Mouse (Mus musculus): ENCODE data around the gene Mtus2.

Gene Mtus2

DNA sequence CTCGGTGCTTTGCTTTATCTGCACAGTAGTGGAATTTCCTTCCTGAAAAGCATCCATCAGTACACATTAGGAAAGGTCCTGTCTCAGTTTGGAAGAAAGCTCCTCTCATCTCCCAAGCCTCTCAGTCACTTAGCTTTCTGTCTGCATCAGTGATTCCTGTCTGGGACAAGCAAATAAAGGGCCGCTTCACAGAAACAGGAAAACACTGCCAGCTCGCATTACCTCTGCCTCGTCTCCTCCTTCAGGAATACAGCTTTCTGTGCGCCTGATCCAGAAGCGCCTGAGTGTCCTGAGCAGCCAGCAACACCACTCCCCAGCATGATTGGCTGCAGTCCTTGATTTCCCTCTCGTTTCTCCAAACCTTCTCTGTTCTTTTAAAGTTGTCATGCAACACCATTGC, 222.1 kb downstream of the Mtus2 start:
- DNase-seq (ENCODE audit: inconsistent age in 2 of 2, low spot score in 1 of 2) = no peak

DNA sequence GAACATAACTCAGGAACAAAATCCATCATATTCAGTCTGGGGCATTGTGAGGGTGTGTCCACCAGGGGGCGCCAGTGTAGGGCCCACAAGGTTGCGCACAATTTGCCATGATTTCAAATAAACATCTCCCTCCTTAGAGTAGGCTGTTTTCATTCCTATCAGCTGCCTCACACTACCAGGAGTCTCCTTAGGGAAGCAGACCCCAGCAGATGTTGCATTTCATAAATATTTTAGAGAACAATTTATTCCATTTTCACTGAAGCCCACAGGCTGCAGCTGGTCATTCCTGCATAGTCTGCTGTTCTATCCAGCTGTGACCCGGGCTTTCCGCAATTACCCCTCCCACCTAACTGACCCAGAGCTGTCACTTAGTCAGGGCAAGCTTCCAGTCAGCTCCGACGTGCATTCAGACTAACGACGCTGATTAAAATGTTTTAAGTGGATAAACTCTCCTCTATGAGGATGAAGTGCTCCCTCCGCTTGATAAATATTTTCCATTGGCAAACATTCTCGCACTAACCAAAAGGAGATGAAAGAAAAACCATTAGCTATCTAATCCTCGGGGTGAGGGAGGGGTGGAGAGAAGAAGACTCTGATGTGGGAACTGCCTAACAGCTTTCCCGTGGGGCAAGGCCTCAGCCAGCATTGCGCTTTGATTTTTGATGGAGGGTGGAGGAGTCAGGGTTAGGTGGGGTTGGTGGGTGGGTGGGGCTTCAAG, 223.6 kb downstream of the Mtus2 start:
- peak; percentile 7 to 59 for DNase-seq (ENCODE audit: inconsistent age in 2 of 2, low spot score in 1 of 2)

DNA sequence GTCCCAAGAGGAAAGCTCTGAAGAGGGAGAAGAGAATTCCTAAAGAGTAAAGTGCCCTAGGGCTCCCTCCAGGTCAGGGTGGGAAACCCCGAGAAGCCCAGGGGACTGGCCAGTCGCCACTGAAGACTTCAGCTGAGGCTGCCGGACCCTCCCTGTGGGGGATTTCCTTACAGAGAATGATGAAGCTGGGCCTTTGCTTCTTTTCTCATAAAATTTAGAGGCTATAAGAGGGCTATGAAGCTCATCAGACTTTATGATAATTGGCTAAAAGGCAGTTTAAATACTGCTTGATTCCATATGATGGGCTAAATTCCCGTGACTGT, 224.1 kb downstream of the Mtus2 start:
- DNase-seq (ENCODE audit: inconsistent age in 2 of 2, low spot score in 1 of 2) = no peak

DNA sequence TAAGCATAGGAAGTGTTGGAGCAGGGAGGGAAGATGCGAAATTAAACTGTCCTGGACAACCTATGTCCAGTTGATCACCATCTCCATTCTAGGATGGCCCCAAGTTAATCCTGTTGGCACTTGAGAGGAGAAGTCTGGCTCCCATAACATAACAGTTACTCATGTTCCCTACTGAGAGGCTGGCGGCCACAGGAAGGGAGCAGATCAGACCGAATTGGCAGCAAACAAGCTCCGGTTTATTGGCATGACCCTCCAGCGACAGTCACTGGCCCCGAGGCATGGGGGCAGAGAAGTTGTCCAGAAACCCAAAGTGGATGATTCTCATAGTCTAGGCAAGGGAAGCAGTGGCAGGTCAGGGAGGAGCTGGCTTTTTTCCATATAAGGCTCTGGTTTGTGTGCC, 224.8 kb downstream of the Mtus2 start:
- no peak for DNase-seq (ENCODE audit: inconsistent age in 2 of 2, low spot score in 1 of 2)

DNA sequence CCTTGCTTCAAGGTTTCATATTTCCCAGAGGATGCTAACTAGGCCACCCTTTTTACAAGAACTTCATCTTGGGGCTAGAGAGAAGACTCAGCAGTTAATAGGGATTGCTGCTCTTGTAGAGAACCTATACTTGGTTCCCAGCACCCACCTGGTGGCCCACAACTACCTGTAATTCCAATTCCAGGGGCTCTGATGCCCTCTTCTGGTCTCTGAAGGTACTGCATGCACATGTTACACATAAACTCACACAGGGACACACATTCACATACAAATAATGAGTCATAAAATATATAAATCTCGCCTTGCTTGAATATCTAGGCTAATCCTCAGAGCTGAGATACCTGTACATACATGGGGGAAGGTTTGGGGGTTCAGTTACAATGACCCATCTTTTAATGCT, 228.8 kb downstream of the Mtus2 start:
- no peak for DNase-seq (ENCODE audit: inconsistent age in 2 of 2, low spot score in 1 of 2)

DNA sequence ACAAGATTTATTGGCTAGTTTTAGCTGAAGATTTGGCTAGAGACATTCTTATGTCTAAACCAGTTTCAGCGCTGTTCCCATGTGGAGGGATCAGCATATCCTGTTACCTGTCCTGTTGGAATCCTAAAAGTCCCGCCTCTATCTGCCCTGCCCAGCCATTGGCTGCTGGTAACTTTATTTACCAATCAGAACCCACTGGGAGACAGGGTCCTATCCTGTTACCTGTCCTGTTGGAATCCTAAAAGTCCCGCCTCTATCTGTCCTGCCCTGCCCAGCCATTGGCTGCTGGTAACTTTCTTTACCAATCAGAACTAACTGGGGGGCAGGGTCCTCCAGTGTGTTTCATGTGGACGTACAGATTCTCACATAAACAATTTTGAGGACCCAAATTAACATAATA, 234.3 kb downstream of the Mtus2 start:
- no peak for DNase-seq (ENCODE audit: inconsistent age in 2 of 2, low spot score in 1 of 2)

DNA sequence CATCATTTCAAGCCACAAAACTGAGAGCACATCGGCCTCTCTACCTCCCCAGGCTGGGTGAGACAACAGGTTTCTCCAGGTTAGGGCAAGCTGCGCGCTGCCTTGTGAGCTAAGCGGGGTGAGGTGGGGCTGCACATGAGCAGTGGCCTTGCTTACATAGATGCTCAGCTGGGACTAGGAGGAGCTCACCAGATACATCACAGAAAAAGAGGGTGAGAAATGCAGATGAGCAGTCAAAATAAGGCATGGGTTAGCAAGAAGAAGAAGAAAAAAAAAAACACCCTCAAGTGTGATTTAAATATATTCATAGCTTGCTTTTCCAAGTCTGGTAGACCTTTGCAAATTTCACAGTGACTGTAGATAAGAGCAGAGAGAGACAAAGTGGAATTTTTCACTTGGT, 254.7 kb downstream of the Mtus2 start:
- no peak for DNase-seq (ENCODE audit: inconsistent age in 2 of 2, low spot score in 1 of 2)

DNA sequence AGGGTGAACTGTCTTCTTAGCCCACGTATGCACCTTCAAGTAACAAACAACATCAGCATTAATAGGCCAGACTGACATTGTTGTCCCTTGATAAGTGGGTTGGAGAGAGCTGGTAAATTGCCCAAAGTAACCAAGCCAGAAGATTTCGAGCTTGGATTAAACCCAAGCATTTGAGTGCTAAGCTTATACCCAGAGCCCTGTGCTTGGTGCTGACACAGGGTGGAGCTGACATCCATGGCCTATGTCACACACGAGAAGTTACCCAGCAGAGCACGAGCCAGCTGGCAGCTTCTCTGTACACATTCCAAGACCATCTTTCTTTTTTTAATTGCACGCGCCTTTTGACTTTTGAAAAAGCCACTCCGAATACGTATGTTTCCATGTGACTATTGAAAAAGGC, 259.7 kb downstream of the Mtus2 start:
- no peak for DNase-seq (ENCODE audit: inconsistent age in 2 of 2, low spot score in 1 of 2)

DNA sequence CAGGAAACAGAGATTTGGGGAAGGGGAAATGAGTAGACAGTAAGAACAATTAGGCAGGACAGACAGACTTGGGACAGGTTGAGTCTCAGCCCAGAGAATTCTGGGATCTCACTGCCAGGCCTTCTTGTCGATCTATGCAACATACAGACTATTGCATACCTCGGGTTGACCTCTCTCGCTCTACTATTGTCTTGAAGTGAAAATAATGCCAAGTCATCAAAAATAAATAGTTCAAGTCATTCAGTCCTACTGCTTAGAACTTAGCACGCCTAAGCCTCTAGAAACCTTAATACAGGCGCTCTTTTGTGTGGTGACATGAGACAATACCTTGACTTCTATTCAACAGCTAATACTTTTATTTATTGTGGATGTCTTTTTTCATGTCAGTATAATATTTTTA, 265.8 kb downstream of the Mtus2 start:
- no peak for DNase-seq (ENCODE audit: inconsistent age in 2 of 2, low spot score in 1 of 2)

DNA sequence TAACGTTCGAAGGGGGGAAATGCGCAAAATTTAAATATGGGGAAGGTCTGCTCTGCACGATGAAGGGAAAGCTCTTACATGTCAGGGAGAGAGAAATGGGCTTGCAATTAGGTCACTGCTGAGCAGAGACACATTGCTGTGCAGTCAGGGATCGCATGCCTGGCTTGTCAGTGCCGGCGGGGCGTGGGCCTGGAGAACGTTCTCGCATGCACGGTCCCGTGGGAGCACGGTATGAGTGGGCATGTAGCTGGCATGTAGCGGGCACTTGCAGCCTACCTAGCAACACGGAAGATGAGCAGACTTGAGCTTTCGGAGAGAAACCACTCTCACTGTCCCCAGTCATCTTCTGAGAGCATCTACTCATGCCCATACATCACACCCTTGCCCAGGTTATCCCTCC, 266.9 kb downstream of the Mtus2 start:
- no peak for DNase-seq (ENCODE audit: inconsistent age in 2 of 2, low spot score in 1 of 2)

DNA sequence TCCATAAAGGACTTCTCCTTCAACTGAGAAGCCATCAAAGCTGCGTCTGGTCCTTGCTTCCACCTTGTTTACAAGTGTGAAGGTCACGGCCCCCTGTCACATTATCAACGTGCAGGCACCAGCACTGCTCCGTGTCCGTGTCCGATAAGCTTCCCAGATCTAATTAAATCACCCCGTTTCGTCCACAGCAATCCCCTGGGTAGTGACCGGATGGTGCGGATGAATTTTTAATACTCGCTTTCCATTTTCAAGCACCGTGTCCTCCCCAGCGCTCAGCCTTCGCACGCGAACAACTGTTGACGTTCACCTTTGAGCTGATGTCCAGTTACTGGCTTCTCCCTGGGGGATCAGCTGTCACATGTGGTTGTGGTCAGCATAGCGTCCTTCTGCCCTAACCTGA, 276.6 kb downstream of the Mtus2 start:
- no peak for DNase-seq (ENCODE audit: inconsistent age in 2 of 2, low spot score in 1 of 2)

DNA sequence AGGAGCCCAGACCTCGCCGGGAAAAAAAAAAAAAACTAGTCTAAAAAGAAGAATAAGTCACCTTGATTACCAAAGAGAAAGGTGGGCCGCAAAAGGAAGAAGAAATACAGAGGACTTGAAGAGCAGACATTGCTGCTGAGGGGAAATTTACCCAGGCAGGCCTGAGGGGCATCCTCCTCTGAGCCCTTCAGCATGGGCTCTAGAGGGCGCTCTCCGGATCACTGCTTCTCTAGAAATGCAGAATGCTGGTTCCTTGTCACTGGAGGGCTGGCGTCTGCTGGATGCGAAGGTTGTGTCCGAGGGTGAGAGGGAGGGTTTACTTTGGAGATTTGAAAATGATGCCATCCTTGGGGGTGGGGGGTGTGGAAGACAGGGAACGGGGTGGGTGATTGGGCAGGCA, 279.5 kb downstream of the Mtus2 start:
- DNase-seq (ENCODE audit: inconsistent age in 2 of 2, low spot score in 1 of 2) = no peak

DNA sequence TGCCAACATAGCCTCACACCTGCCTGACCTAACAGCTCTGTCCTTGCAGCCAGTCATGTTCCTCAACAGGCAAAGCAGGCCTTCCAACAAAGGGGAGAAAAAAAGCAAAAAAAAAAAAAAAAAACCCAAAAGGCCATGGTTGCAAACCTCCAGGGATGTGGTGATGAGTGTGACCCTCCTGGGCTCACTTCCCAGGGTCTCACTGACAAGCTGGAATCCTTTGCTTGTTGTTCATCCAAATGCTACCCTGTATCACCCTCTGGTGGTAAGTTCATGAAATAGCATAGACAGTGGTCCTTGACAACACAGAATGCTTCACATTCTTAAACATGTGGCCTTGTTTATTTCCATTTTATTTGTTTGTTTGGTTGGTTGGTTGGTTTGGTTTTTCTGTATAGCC, 281.9 kb downstream of the Mtus2 start:
- DNase-seq (ENCODE audit: inconsistent age in 2 of 2, low spot score in 1 of 2) = peak in 1 of 2 experiments; percentile 42

DNA sequence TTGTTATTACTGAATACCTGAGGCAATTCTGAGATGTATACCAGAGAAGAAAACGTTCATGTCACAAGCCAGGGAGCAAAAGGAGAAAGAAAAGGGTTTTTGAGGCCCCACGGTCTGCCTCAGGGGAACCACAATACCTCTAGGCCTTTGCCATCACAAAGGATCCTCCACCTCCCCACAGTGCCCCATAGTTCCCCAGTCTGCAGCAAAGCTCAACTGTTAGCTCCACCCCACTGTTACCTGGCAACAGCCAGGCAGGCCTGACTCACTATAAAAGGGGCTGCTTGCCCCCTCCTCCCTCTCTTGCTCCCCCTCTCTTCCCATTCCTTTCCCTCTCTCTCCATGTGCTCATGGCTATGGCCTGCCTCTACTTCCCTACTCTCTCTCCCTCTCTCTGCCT, 282.6 kb downstream of the Mtus2 start:
- no peak for DNase-seq (ENCODE audit: inconsistent age in 2 of 2, low spot score in 1 of 2)

DNA sequence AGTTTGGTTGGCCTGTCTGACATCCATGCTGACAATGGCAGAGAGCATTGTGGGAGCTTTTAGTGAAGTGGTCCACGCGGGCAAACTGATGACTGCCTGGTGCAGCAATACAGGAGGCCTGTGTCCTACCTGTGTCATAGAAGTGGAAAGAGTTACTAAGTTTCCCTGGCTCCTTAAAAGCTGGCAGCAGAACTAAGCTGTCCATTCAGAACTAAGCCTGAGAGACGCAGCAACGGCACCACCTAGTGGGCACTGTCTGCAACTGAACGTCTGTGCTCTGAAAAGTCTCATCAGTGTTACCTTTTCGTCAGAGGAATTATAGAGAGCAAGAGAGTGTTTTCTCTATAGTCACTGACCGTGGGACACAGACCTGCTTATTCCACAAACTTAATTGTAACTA, 284.8 kb downstream of the Mtus2 start:
- DNase-seq (ENCODE audit: inconsistent age in 2 of 2, low spot score in 1 of 2) = peak; percentile 58 to 85

DNA sequence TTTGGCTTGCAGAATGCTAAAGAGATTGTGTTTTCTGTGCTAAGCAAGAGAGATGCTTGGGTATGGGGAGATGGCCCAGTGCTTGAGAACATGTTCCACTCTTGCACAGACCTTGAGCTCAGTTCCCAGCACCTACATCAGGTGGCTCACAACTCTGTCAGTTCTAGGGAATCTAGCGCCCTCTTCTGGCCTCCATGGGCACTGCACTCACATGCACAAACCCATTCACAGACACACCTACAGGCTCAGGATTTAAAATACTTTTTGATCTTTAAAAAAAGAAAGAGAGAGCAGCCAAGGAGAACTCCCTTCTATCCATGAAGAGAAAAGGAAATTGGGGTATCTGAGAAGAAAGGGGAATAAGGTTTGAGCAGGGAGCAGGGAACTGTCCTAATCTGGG, 287.4 kb downstream of the Mtus2 start:
- DNase-seq (ENCODE audit: inconsistent age in 2 of 2, low spot score in 1 of 2) = no peak

DNA sequence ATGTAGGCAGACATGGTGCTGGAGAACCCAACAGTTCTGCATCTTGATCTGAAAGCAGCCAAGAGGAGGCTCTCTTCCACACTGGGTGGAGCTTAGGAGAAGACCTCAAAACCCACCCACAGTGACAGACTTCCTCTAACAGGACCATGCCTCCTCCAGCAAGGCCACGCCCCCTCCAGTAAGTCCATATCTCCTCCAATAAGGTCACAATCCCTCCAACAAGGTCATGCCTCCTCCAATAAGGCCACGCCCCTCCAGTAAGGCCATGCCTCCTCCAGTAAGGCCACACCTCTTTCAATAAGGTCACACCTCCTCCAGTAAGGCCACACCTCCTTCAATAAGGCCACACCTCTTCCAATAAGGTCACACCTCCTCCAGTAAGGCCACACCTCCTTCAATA, 288.3 kb downstream of the Mtus2 start:
- DNase-seq (ENCODE audit: inconsistent age in 2 of 2, low spot score in 1 of 2) = no peak

DNA sequence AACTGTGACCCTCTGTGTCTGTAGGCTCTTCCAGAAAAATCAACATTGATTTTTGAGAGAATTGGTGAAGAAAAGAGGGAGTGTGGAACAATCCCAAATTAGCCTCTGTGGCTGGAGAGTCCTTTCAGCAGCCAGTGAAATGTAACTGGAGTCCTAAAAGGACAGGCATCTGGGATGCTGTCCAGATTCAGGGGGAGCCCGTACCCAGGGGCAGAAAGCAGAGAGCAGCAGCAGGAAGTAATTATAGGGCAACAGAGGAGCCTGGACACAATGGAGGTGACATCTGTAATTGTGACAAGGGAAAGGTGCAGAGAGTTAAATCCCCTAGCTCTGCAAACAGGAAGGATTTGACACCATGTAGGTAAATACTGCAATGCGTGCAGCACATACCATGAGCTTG, 291.1 kb downstream of the Mtus2 start:
- DNase-seq (ENCODE audit: inconsistent age in 2 of 2, low spot score in 1 of 2) = no peak

DNA sequence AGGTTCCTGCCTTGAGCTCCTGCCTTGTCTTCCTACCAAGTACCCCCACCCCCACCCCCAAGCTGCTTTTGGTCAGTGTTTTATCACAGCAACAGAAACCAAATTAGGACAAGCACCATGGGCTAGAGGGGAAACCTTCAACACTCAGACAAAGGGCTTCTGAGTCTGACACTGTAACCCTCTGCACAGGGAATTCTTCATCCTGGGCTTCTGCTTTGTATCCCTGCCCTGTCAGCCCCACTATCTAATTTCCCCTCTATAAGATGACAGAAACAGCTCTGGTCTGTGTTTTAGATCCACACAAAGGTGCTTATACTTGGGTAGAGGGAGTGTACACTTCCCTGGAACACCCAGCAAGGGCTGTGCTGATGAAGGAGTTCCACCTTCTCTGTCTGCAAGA, 294.7 kb downstream of the Mtus2 start:
- no peak for DNase-seq (ENCODE audit: inconsistent age in 2 of 2, low spot score in 1 of 2)

DNA sequence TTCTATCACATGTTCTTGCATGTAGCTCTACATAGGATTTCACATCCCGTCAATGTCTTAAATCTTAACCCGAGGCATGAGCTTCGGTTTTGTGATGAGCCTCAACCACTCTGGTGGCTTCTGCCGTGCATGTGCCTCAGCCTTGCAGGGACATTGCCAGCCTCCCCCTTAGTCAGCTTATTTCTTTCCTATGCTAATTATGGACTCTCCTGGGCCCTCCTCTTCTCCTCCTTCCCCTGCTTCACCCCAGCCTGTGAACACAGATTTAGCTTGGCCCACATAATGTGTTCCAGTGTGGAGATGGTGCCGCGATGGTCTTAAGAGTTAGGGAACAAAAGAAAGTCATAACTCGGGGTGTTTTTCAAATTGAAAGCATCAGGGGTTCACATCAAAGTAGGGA, 304.9 kb downstream of the Mtus2 start:
- DNase-seq (ENCODE audit: inconsistent age in 2 of 2, low spot score in 1 of 2) = no peak

DNA sequence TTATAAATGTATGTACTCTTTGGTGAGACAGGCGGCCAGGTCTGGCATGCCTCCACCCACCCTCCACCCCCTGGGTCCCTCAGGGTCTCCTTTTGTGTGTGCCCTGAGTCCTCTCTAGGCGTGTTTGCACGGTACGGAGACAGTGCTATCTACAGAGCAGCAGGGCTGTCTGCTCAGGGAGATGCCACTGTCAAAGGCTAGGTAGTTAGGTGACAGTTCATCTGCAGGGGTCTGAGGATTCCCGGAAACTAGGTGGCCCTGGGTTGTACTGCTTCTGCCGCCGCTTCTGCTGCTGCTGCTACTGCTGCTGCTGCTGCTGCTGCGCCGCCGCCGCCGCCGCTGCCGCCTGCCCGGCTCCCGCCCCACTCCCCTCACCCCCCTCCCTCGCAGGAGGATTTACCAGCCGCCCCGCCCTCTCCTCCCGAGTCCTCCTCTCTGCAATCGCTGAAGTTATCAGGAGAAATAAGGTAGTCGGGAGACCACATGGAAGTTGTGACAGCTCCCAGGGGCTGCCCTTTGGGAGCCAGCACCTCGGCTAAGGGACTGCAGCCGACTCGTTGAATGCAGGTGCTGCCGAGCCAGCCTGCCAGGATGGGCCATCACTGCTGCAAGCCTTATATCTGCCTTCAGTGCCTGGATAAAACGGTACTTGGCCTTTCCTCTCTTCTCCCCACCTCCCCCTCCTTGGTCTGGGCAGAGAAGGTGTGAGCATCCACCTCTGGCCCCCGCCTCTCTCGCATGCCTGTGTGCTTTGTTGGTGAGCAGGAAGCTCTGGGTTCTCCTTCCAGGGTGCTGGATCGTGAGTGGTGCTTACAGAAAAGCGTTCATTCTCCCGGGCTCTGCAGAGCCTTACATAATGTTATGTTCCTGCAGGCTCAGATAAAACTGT, 307.9 kb downstream of the Mtus2 start:
- peak; percentile 22 to 59 for DNase-seq (ENCODE audit: inconsistent age in 2 of 2, low spot score in 1 of 2)

DNA sequence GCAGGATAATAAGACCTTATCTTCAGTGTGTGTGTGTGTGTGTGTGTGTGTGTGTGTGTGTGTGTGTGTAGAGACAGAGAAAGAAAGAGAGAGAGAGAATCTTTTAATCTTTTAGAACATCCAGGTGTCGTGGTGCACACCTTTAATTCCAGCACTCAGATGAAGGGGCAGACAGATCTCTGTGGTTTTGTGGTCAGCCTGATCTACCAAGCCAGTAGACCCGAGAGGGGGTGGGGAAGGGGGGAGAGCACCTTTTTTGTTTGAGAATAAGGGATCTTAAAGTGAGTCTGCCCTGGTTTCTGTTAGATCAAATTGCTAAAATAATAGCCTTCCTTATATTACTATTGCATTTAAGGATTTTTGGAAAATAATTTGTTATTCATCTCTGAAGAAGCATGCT, 309.7 kb downstream of the Mtus2 start:
- no peak for DNase-seq (ENCODE audit: inconsistent age in 2 of 2, low spot score in 1 of 2)

DNA sequence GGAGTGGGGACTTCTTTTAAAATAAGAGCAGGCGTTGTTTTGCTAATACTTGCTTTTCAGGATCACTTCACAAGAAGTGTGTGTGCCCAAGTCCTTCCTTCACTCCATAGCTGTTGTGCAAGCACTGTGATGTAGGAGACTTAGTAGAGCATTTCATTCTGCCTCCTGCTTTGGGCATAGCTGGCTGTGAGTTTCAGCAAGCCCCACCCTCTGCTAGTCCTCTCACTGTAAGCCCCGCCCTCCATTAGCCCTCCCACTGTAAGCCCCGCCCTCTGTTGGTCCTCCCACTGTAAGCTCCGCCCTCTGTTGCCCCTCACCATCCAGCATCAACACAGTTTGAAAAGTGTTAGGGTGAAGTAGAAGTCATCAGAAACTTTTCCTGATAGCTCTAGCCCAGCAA, 310.3 kb downstream of the Mtus2 start:
- no peak for DNase-seq (ENCODE audit: inconsistent age in 2 of 2, low spot score in 1 of 2)

All from adrenal gland, adult (tissue).